Mouse (Mus musculus) forebrain, embryonic 13.5 days (tissue): ENCODE measurements around the gene Mab21l3. TPM values are rescaled to one million over a fixed set of nuclear protein-coding genes. Genes with fewer than 3 reads are reported as not detected.
A peak's percentile ranks its signal among the peaks of the same experiment; 100 is the strongest.

ENCODE experiments used
- ATAC-seq: fragments of 200-750 bp; cut with Nextera tagmentation; 2 replicates; pipeline ENCODE4 v1.8.0; 2017
- H3K27ac ChIP-seq: fragments of 300-500 bp; sonication (generic); 2 replicates; pipeline ENCODE4 v1.5.1; 2015; ENCODE audit warnings: inconsistent platforms, mild to moderate bottlenecking, moderate library complexity
- H3K27me3 ChIP-seq: fragments of 300-500 bp; sonication (generic); 2 replicates; pipeline ENCODE4 v1.6.1; 2015; ENCODE audit warnings: mild to moderate bottlenecking, inconsistent platforms
- H3K36me3 ChIP-seq: fragments of 300-500 bp; sonication (generic); 2 replicates; pipeline ENCODE4 v1.6.1; 2015; ENCODE audit warnings: mild to moderate bottlenecking, inconsistent platforms; ENCODE audit not compliant: poor library complexity, severe bottlenecking
- H3K4me1 ChIP-seq: fragments of 300-500 bp; sonication (generic); 2 replicates; pipeline ENCODE4 v1.6.1; 2015; ENCODE audit warnings: inconsistent platforms
- H3K4me2 ChIP-seq: fragments of 300-500 bp; sonication (generic); 2 replicates; pipeline ENCODE4 v1.6.1; 2015; ENCODE audit warnings: inconsistent platforms, mild to moderate bottlenecking, moderate library complexity
- H3K4me3 ChIP-seq: fragments of 300-500 bp; sonication (generic); 2 replicates; pipeline ENCODE4 v1.5.1; 2015; ENCODE audit warnings: mild to moderate bottlenecking, inconsistent platforms
- H3K9ac ChIP-seq: fragments of 300-500 bp; sonication (generic); 2 replicates; pipeline ENCODE4 v1.6.1; 2015; ENCODE audit warnings: mild to moderate bottlenecking, inconsistent platforms
- H3K9me3 ChIP-seq: fragments of 300-500 bp; sonication (generic); replicated peaks from 2 replicates; pipeline ENCODE4 v1.6.1; 2016; ENCODE audit warnings: inconsistent platforms
- WGBS: fragments of 180-500 bp; shearing (Covaris S2); methylation state at CpG from one replicate; pipeline ENCODE4 v1.1.7; 2015; 5-methylcytosine and 5-hydroxymethylcytosine counted together
- polyA plus RNA-seq: library from polyadenylated mRNA; unstranded; fragments of >200 nt; fragmentation: Nextera tagmentation; extraction: Ambion mirVana; gene quantifications from 2 replicates; pipeline ENCODE4 v1.2.1, GENCODE M21; 2015

Mab21l3 gene
- polyA plus RNA-seq, 1 experiment from 2014 or later, result 0.50 TPM

DNA sequence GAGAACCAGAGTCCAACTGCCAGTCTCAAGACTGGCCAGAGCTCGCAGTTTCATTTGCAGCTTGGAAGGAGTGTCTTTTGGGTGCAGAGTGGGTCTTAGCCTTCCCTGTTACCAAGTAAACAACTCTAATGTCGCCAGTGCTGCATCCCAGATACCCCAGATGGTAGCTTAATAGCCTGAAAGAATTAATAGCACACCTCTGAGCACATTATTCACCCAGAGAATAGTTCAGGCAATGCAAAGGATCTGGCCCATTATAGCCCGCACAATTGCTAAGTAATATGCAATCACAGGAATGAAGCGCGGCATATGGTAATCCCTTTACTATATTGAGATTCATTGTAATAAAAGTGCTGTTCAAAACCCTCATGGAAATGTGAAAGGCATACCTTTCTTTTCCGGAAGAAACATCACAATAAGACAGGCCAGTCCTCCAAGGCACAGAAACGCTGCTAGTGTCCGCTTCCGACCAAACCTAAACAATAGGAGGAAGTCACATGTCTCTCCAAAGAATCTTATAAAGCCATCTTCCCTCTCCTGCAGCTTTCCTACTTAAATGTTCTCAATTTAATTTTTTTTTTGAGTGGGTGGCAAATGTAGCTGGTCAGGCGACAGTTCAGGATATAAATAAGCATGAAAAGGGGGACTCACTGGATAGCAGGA lies 26.6 kb upstream of the Mab21l3 start:
- Histone ChIP-seq H3K27me3 (no peaks in the 10 kb centered on the region), H3K4me3 (no peak overlapping the region), H3K36me3 (peaks cover 11% of the 10 kb centered on the region; the same call in 1 of the 2 replicates), H3K4me1 (peaks cover 19% of the 10 kb centered on the region), H3K27ac (peak overlapping the region; percentile 54; the same call in 1 of the 2 replicates), H3K9ac (no peak overlapping the region), H3K9me3 (no peaks in the 10 kb centered on the region), H3K4me2 (no peak overlapping the region)
- ATAC-seq, result peak; percentile 43; the same call in 1 of the 2 replicates
- 39% methylated on average over 10 of the region's 10 CpGs for WGBS

DNA sequence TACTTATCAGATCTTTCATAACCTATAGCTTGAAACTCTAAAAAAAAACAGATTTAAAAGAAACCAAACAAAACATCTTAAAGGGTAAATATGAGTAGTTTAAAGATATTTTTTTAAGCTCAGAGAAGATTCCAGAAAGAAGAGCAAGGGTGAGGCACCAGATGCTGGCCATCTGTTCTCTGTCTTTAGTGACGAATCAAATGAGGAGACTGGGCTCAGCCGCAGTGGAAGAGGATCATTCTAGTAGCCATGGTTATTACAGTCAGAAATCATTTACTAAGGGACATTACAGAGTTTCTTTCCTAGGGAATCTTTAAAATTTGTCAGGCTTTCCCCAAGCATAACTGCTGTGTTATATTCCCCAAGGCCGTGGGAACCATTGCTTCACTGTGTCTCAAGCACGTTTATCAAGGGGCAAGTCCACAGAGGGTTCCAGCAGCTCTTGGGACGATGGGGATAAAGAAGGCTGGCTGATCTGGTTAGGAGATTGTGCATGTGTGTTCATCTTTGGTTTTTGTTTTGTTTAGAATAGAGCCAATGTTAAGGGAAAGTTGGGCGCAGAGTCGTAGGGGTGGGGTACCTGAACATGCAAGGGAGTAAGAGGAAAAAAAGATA lies 24.4 kb upstream of the Mab21l3 start:
- Histone ChIP-seq H3K36me3 (no peaks in the 10 kb centered on the region), H3K27me3 (no peaks in the 10 kb centered on the region), H3K9me3 (no peaks in the 10 kb centered on the region), H3K9ac (no peak overlapping the region), H3K4me2 (no peak overlapping the region), H3K4me1 (peaks cover 15% of the 10 kb centered on the region), H3K4me3 (no peak overlapping the region), H3K27ac (no peak overlapping the region)
- no peak for ATAC-seq
- 86% methylated on average over 7 of the region's 7 CpGs for WGBS

DNA sequence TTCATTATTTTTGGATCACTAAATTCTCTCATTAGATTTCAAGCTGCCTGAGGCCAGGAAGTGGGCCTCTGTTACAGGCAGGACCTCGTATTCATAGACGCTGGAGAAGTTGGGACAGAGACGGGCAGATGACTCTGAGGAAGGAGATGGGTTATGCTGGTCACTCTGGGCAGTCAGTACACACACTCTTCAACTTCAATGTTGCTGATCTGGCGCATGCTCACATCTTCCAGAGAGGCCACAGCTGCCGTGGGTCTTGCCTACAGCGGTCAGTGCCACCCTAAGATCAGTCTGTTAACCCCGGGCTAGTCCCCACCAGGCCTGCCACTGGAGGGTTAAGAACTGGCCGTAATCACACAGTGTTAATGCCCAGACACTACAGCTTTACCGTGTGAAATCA lies 23.2 kb upstream of the Mab21l3 start:
- no peaks in the 10 kb centered on the region for H3K36me3 ChIP-seq
- H3K4me1 ChIP-seq, result peaks cover 14% of the 10 kb centered on the region
- H3K27me3 ChIP-seq, result no peaks in the 10 kb centered on the region
- WGBS, result 86% methylated on average over 9 of the region's 9 CpGs
- no peak for ATAC-seq
- H3K9me3 ChIP-seq, result no peaks in the 10 kb centered on the region
- no peak overlapping the region for H3K4me3 ChIP-seq
- H3K9ac ChIP-seq, result no peak overlapping the region
- no peak overlapping the region for H3K4me2 ChIP-seq
- no peak overlapping the region for H3K27ac ChIP-seq

DNA sequence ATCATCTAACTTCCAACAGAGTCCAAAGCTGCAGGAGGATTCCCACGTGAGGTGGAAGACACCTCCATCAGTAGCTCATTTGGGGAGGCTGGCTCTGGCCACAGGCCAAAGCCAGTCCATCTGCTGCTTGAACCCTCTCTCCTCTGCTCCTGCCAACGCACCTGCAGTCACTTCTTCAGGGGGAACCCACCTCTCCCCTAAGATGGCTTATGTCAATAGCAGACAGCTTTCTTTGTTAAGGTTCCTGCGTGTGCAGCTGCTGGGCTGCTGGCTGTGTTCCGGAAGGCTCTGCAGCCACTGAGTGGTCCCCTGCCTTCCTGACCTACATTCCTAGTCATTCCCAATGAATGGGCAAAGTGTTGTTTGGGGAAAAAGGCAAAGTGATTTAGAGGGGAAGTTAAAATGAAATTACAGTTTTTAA lies 18.3 kb upstream of the Mab21l3 start:
- Histone ChIP-seq H3K4me1 (no peaks in the 10 kb centered on the region), H3K4me2 (no peak overlapping the region), H3K4me3 (no peak overlapping the region), H3K9me3 (no peaks in the 10 kb centered on the region), H3K27ac (no peak overlapping the region), H3K9ac (no peak overlapping the region), H3K27me3 (no peaks in the 10 kb centered on the region), H3K36me3 (peaks cover 13% of the 10 kb centered on the region; the same call in 1 of the 2 replicates)
- WGBS, result 60% methylated on average over 4 of the region's 4 CpGs
- no peak for ATAC-seq

DNA sequence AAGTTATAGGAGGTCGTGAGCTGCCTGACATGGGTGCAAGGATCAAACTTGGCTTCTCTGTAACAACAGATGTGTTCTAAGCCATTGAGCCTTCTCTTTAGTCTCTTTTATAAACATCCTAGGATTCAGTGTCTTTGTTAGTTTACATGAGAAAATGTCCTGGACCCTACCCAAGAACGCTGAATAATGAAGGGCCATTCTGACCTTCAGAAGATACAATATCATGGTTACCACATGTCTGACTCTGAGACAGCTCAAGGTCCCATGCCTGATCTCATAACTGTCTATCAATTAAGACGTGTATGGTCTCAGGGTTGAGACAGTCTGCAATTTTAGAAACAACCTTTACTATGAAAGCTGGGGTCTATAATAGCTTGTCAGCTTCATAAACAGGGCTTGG lies 13.1 kb upstream of the Mab21l3 start:
- H3K4me1 ChIP-seq, result peaks cover 9% of the 10 kb centered on the region
- 88% methylated on average over 3 of the region's 3 CpGs for WGBS
- H3K9me3 ChIP-seq, result no peaks in the 10 kb centered on the region
- H3K27me3 ChIP-seq, result no peaks in the 10 kb centered on the region
- H3K4me2 ChIP-seq, result no peak overlapping the region
- peaks cover 25% of the 10 kb centered on the region; the same call in 1 of the 2 replicates for H3K36me3 ChIP-seq
- H3K27ac ChIP-seq, result no peak overlapping the region
- ATAC-seq, result no peak
- H3K9ac ChIP-seq, result no peak overlapping the region
- no peak overlapping the region for H3K4me3 ChIP-seq

DNA sequence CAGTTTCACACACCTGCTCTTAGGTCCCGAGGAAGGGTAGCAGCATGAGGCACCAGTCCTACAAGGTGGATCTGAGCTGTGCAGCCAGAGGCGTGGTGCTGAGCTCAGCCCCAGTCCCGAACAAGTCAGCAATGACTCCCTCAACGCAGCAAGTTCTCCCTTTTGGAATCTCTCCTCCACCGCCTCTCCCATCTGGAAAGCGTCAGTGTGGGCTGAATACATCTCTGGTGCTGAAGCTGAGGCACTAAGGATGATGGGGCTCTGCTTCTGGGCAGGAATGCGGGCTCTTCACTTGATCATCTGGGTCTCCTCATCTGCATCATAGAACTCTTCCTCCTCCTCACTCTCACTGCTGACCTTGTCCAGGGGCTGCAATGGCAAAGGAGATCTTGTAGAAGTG lies 11.4 kb upstream of the Mab21l3 start:
- ATAC-seq, result no peak
- Histone ChIP-seq H3K36me3 (peaks cover 25% of the 10 kb centered on the region; the same call in 1 of the 2 replicates), H3K27ac (no peak overlapping the region), H3K4me1 (peaks cover 9% of the 10 kb centered on the region), H3K27me3 (no peaks in the 10 kb centered on the region), H3K9ac (no peak overlapping the region), H3K4me3 (no peak overlapping the region), H3K9me3 (no peaks in the 10 kb centered on the region), H3K4me2 (no peak overlapping the region)
- 77% methylated on average over 7 of the region's 7 CpGs for WGBS

DNA sequence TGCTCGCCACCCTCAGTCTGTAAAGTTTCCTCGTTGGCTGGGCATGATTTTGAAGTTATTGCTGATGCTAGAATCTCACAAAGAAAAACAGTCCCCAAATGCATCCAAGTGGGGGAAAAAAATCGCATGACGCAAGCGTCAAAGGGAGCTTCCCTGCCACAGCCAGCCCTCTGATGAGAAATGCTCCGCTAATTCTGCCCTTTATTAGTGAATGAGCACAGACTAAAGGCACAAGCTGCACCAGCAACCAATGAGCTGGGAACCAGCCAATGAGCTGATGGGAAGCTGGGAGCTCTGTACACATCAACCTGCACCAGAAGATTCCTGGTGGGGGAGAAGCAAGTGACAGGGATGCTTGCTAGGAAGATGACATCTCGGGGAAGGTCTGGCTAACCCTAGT lies 11.0 kb upstream of the Mab21l3 start:
- no peak overlapping the region for H3K27ac ChIP-seq

DNA sequence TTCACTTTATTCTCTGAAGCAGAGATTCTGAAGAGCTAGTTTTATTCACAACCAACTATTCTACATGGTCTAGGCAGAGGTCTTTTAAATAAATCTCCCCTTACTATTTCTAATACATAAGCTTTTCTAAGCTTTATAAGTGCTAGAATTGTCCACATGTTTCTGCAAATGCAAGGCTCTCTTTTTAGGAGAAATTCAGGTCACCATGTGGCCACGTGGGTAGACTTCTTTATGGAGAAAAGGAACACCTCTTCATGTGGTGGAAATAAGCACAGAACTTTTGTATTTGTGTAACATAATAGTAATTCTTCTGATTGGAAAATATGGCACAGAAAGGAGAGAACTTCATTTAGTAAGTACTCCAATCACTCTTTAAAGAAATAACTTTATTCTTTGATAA lies 5.3 kb upstream of the Mab21l3 start:
- H3K4me3 ChIP-seq, result no peak overlapping the region
- no peaks in the 10 kb centered on the region for H3K27me3 ChIP-seq
- no peaks in the 10 kb centered on the region for H3K4me1 ChIP-seq
- H3K4me2 ChIP-seq, result no peak overlapping the region
- no peak overlapping the region for H3K9ac ChIP-seq
- no peaks in the 10 kb centered on the region for H3K9me3 ChIP-seq
- H3K27ac ChIP-seq, result no peak overlapping the region
- WGBS, result 75% methylated on average over 1 of the region's 1 CpGs
- no peak for ATAC-seq
- no peaks in the 10 kb centered on the region for H3K36me3 ChIP-seq

More for the DNA sequence above, 11.0 kb upstream of the Mab21l3 start:
- Histone ChIP-seq H3K4me2 (peak overlapping the region; percentile 31), H3K27me3 (no peaks in the 10 kb centered on the region), H3K4me1 (peaks cover 9% of the 10 kb centered on the region), H3K4me3 (no peak overlapping the region), H3K9me3 (no peaks in the 10 kb centered on the region), H3K9ac (no peak overlapping the region), H3K36me3 (peaks cover 25% of the 10 kb centered on the region; the same call in 1 of the 2 replicates)
- WGBS, result 35% methylated on average over 7 of the region's 7 CpGs
- ATAC-seq, result peak; percentile 55; the same call in 1 of the 2 replicates

DNA sequence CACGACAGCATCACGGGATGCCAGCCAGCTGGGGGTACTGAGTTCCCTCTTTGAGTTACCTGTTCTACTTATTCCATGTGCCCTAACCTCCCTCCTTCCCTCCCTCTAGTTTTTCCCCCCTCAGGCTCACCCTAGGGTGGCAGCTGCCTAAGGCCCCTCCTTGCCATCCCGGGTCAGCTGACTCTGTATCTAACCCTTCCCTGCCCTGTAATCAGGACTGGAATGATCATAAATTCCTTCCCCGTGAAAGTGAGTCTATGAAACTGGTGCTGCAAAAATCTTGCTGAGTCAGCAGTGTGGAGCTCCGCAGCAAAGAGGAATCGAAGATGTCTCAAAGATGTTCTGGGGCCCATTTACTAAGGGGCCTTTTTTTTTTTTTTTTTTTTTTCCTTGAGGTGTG lies 2.6 kb upstream of the Mab21l3 start:
- H3K36me3 ChIP-seq, result no peaks in the 10 kb centered on the region
- no peak overlapping the region for H3K4me2 ChIP-seq
- no peak overlapping the region for H3K27ac ChIP-seq
- H3K4me3 ChIP-seq, result no peak overlapping the region
- H3K9ac ChIP-seq, result no peak overlapping the region
- no peaks in the 10 kb centered on the region for H3K4me1 ChIP-seq
- WGBS, result 88% methylated on average over 6 of the region's 6 CpGs
- H3K27me3 ChIP-seq, result no peaks in the 10 kb centered on the region
- ATAC-seq, result no peak
- no peaks in the 10 kb centered on the region for H3K9me3 ChIP-seq

DNA sequence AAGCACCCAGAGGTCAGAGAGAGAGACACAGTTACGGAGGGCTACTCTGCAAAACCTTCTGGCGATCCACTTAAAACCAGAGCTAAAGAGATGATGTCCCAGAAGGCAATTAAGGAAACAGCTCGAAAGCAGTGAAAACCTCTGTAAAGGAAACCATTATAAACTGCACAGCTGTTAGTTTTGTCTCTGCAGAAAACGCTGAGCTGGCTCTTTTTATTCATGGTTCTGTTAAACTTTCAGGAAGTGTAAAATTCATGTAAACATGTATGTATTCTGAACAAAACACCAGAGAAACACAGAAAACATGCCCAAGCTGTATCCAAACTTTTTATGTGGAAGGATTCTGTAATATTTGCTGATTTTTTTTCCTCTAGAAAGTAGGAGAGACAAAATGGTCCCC lies 2.7 kb downstream of the Mab21l3 start:
- no peak for ATAC-seq
- 69% methylated on average over 4 of the region's 4 CpGs for WGBS
- no peak overlapping the region for H3K4me3 ChIP-seq
- H3K27ac ChIP-seq, result no peak overlapping the region
- no peaks in the 10 kb centered on the region for H3K36me3 ChIP-seq
- no peaks in the 10 kb centered on the region for H3K4me1 ChIP-seq
- H3K27me3 ChIP-seq, result no peaks in the 10 kb centered on the region
- no peaks in the 10 kb centered on the region for H3K9me3 ChIP-seq
- H3K9ac ChIP-seq, result no peak overlapping the region
- no peak overlapping the region for H3K4me2 ChIP-seq

DNA sequence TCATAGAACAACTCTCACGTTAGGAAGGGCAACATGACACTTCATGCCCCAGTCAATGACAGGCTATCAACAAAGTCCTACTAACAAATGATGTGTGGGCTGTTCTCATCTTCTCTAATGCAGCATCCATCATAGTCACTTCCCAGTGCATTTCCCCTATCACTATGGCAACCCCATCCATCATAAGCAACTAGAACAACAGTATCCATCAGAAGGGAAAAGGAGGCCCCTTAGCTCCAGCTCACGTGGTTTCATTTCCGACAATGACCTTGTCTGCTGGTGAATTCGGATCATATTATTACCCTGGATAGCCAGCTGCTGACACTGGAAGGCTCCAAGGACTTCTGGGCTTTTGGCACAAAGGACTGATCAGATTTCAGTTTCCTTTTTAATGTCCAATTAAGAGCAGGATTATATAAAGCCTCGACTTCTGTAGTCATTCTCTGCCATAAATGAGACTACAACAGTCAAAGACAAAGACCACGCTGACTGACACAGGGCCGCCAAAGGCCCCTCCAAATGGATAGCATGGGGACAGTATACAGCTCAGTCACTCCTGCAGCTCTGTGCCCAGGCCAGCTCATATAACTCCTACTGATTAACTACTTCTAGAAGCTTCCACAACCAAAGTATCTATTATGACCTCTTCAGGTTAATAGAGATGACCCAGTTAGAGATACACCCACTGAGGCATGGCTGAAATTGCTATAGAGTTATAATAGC lies 6.2 kb downstream of the Mab21l3 start:
- Histone ChIP-seq H3K4me2 (no peak overlapping the region), H3K27me3 (no peaks in the 10 kb centered on the region), H3K9ac (no peak overlapping the region), H3K9me3 (no peaks in the 10 kb centered on the region), H3K36me3 (no peaks in the 10 kb centered on the region), H3K4me3 (no peak overlapping the region), H3K27ac (no peak overlapping the region), H3K4me1 (no peaks in the 10 kb centered on the region)
- ATAC-seq, result no peak
- 69% methylated on average over 7 of the region's 7 CpGs for WGBS

DNA sequence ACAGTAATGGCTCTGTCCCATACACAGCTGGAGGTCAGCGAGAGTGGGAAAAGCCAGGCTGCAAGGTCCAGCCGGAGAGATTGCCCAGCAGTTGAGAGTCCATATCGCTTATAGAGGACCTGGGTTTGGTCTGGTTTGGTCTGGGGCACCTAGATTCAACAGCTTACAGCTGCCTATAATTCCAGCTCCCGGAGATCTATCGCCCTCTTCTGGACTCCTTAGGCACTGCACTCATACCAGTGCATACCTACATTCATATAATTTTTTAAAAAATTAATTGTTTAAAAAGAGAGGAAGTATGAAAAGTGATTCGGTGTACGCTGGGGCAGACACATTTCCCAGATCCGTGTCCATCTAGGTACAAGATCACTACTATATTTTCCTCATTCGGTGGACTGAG lies 9.4 kb downstream of the Mab21l3 start:
- H3K4me2 ChIP-seq, result no peak overlapping the region
- H3K27me3 ChIP-seq, result no peaks in the 10 kb centered on the region
- no peak overlapping the region for H3K27ac ChIP-seq
- no peak overlapping the region for H3K4me3 ChIP-seq
- H3K36me3 ChIP-seq, result no peaks in the 10 kb centered on the region
- ATAC-seq, result no peak
- no peaks in the 10 kb centered on the region for H3K9me3 ChIP-seq
- peaks cover 12% of the 10 kb centered on the region for H3K4me1 ChIP-seq
- H3K9ac ChIP-seq, result no peak overlapping the region
- 87% methylated on average over 9 of the region's 9 CpGs for WGBS
